Mouse (Mus musculus) forebrain, embryonic 11.5 days (tissue): ENCODE measurements at regions not wholly inside any gene's neighbourhood (a gene's known extent, or its start where the extent isn't known, plus 50 kb on each side); places are given as distances from the start of the nearest gene placed in this dataset.

Experiments
- ATAC-seq: fragments of 200-750 bp; cut with Nextera tagmentation; replicated peaks from 2 replicates; pipeline ENCODE4 v1.8.0; 2017; ENCODE audit warnings: moderate TSS enrichment; ENCODE audit not compliant: low FRiP score
- DNase-seq: peaks from one replicate; pipeline ENCODE4 v3.0.0-alpha.2; 2017; ENCODE audit warnings: low spot score
- H3K27ac ChIP-seq: fragments of 300-500 bp; sonication (generic); 2 replicates; pipeline ENCODE4 v1.5.1; 2014; ENCODE audit warnings: low read depth, low read length
- H3K27me3 ChIP-seq: fragments of 300-500 bp; sonication (generic); 2 replicates; pipeline ENCODE4 v1.6.1; 2014; ENCODE audit warnings: mild to moderate bottlenecking, low read length, mixed read lengths; ENCODE audit not compliant: control insufficient read depth, insufficient read depth
- H3K36me3 ChIP-seq: fragments of 300-500 bp; sonication (generic); 2 replicates; pipeline ENCODE4 v1.6.1; 2014; ENCODE audit warnings: mild to moderate bottlenecking, low read length, moderate library complexity, mixed read lengths; ENCODE audit not compliant: control insufficient read depth, insufficient read depth
- H3K4me1 ChIP-seq: fragments of 300-500 bp; sonication (generic); replicated peaks from 2 replicates; pipeline ENCODE4 v1.6.1; 2014; ENCODE audit warnings: low read length, mixed read lengths; ENCODE audit not compliant: control insufficient read depth, insufficient read depth
- H3K4me2 ChIP-seq: fragments of 300-500 bp; sonication (generic); 2 replicates; pipeline ENCODE4 v1.6.1; 2014; ENCODE audit warnings: low read depth, mild to moderate bottlenecking, low read length, moderate library complexity, mixed read lengths; ENCODE audit not compliant: severe bottlenecking
- H3K4me3 ChIP-seq: fragments of 300-500 bp; sonication (generic); 2 replicates; pipeline ENCODE4 v1.5.1; 2014; ENCODE audit warnings: low read depth, low read length
- H3K9ac ChIP-seq: fragments of 300-500 bp; sonication (generic); 2 replicates; pipeline ENCODE4 v1.6.1; 2014; ENCODE audit warnings: low read length
- H3K9me3 ChIP-seq: fragments of 300-500 bp; sonication (generic); 2 replicates; pipeline ENCODE4 v1.6.1; 2016; ENCODE audit warnings: low read length, mixed read lengths; ENCODE audit not compliant: control insufficient read depth
- WGBS: fragments of 180-500 bp; shearing (Covaris S2); extraction: QIAGEN DNeasy Blood & Tissue Kit; methylation state at CpG from one replicate; pipeline ENCODE4 v1.1.7; 2014; 5-methylcytosine and 5-hydroxymethylcytosine counted together

DNA sequence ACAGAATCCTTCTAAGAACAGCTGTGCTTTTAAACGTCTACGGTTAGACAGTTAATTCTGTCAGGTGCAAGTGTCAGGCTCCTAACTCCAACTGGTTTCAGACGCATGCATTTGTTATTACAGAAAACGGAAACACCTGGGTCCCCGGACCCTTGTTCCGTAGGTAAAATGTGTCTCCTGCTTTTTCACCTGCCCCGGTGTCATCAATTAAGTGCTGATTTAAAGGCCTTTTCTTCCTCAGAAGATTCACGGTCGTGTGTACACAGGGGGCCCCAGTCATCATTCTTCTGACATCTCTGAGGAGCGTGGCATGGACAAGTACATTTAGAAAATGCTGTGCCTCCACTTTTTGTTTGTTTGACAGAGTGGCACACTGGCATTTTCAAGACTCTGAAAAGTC is 435.1 kb downstream of the Rps24 start:
- no peaks in the 10 kb centered on the region for H3K27me3 ChIP-seq
- H3K36me3 ChIP-seq = no peaks in the 10 kb centered on the region
- H3K4me2 ChIP-seq = no peak overlapping the region
- H3K27ac ChIP-seq = no peak overlapping the region
- WGBS = 86% methylated on average over 10 of the region's 10 CpGs
- 0 out of 2 replicates have a peak, but pooled peaks cover 3% of the 10 kb centered on the region for H3K4me1 ChIP-seq
- no peaks in the 10 kb centered on the region for H3K9me3 ChIP-seq
- DNase-seq (no peak), ATAC-seq (no peak)
- H3K4me3 ChIP-seq = no peak overlapping the region
- H3K9ac ChIP-seq = no peak overlapping the region

DNA sequence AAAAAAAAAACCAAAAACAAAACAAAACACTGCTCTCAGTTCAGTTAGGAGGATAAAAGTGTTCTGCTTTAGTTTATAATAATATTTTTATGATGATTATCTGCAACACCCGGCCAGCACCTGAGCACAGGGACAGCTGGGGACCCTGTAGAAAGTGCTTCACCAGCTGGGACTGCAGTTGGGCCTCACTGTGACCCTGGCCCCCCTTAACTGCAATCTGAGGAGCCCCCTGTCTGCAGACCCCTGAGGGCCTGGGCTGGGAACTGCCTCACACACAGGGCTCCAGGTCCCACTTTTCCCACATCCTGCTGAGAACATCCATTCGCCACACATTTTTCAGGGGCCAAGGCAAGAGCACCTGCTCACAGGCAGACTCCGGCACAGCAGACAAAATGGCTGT is 437.6 kb downstream of the Rps24 start:
- Histone ChIP-seq H3K36me3 (no peaks in the 10 kb centered on the region), H3K9me3 (no peaks in the 10 kb centered on the region), H3K9ac (no peak overlapping the region), H3K4me3 (no peak overlapping the region), H3K27me3 (no peaks in the 10 kb centered on the region), H3K4me1 (0 out of 2 replicates have a peak, but pooled peaks cover 3% of the 10 kb centered on the region), H3K4me2 (no peak overlapping the region), H3K27ac (no peak overlapping the region)
- WGBS = 85% methylated on average over 3 of the region's 3 CpGs
- DNase-seq = no peak
- ATAC-seq = no peak

DNA sequence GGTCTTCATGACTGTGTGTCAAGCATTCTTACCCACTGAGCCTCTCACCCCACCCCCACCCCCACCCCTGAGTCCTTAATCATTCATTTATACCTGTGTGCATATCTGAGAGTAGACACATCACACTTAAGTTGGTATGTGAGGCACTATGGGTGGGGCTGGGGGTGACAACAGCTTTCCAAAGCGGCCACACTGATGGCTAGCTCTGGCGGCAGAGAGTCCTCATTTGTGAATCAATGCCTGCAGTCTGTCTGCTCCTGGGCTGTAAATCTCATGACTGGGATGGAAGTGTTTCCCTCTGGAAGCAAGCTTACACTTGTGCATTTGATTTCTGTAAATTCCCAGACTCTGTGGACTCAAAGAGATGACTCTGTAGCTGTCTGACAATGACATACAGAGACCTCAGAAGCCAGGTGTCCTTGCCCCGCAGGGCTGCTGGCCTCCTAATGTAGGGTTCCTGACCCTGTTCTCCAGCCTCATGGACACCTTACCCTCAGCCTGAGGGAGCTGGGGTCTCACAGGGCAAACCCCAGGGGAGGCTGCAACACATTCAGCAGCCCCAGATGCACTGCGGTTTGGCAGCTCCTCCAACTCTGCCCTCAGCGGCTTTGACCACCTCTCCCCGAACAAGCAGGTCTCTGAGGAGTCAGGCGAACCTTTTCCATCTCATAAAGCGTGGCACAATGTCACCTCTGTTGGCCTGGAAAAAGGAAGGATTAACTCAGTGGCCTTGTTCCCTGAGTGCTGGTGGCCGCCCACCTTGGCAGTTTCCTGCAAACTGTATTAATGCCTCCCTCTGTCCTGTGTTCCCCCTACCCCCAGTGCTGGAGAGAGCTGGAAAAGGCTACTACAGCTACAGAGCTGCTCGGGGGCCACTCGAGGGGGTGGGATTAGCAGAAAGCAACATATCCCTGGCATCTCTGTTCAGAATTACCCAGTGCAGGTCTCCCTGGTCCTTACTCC is 439.4 kb downstream of the Rps24 start:
- WGBS = 34% methylated on average over 11 of the region's 11 CpGs
- H3K27me3 ChIP-seq = no peaks in the 10 kb centered on the region
- H3K4me3 ChIP-seq = no peak overlapping the region
- no peaks in the 10 kb centered on the region for H3K36me3 ChIP-seq
- H3K4me2 ChIP-seq = no peak overlapping the region
- no peak for ATAC-seq
- peak overlapping the region; percentile 21; the same call in 1 of the 2 replicates for H3K9ac ChIP-seq
- 0 out of 2 replicates have a peak, but pooled peaks cover 3% of the 10 kb centered on the region for H3K4me1 ChIP-seq
- H3K9me3 ChIP-seq = no peaks in the 10 kb centered on the region
- DNase-seq = no peak
- H3K27ac ChIP-seq = no peak overlapping the region

DNA sequence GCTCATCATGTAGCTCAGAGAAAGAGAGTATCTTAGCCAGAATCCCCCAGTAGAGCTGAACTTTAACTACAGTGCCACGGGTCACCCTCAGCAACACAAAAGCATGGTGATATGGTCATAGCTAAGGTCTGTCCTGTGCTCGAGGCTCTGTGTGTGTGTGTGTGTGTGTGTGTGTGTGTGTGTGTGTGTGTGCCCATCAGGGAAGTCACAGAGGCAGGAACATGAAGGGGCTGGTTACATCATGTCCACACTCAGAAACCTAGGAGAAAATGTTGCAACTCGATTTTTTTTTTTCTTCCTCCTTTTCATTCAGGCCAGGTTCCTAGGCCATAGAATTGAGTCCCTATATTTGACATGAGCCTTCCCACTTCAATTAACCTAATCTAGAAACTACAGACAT is 441.8 kb downstream of the Rps24 start:
- no peak for DNase-seq
- Histone ChIP-seq H3K9ac (no peak overlapping the region), H3K9me3 (no peaks in the 10 kb centered on the region), H3K4me3 (no peak overlapping the region), H3K4me2 (no peak overlapping the region), H3K36me3 (no peaks in the 10 kb centered on the region), H3K4me1 (0 out of 2 replicates have a peak, but pooled peaks cover 3% of the 10 kb centered on the region), H3K27me3 (no peaks in the 10 kb centered on the region), H3K27ac (no peak overlapping the region)
- no peak for ATAC-seq
- WGBS = 90% methylated on average over 3 of the region's 3 CpGs

DNA sequence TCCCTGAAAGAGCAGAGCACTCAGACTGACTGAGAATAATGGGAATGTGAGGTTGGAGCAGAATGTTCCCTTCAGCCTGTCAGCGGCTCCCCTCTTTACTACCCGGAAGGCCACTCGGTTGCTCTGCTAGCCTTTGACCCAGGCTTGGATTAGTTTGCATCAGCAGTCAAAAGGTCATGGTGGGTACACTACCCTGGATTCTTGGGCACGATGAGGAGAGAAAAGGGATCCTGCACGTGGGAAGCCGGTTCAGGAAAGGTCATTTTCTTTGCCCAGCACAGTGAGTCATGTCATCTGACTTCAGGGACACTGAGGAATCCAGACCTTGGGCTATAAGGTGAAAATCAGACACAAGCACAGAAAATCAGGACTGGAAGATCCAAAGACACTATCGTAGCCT is 443.3 kb downstream of the Rps24 start:
- WGBS = 52% methylated on average over 7 of the region's 7 CpGs
- Histone ChIP-seq H3K4me2 (no peak overlapping the region), H3K4me1 (0 out of 2 replicates have a peak, but pooled peaks cover 3% of the 10 kb centered on the region), H3K36me3 (no peaks in the 10 kb centered on the region), H3K4me3 (no peak overlapping the region), H3K27me3 (no peaks in the 10 kb centered on the region), H3K9ac (0 out of 2 replicates have a peak overlapping the region, but pooled peaks have one; percentile 6), H3K27ac (no peak overlapping the region), H3K9me3 (no peaks in the 10 kb centered on the region)
- no peak for ATAC-seq
- DNase-seq = no peak

DNA sequence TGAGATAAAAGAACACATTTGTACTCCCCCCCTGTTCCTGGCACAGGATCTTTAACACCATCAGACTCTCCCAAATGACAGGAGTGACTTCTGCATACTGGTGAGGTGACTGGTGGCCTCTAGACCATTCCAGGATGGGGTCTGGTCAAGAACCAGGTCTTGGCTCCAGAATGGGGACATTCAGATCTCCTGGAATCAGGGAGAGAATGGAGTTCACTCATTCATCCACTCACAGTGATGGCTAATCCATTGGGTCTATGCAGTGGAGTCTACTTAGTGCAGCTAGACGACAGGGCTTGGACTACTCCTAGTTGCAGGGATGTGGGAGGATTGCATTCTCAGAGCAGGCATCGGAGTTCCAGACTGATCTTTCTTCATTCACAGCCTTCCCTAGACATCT is 451.0 kb downstream of the Rps24 start:
- Histone ChIP-seq H3K27ac (no peak overlapping the region), H3K4me2 (no peak overlapping the region), H3K27me3 (no peaks in the 10 kb centered on the region), H3K9me3 (no peaks in the 10 kb centered on the region), H3K4me1 (no peaks in the 10 kb centered on the region), H3K36me3 (no peaks in the 10 kb centered on the region), H3K4me3 (no peak overlapping the region), H3K9ac (no peak overlapping the region)
- no peak for ATAC-seq
- WGBS = 92% methylated on average over 2 of the region's 2 CpGs
- DNase-seq = no peak

DNA sequence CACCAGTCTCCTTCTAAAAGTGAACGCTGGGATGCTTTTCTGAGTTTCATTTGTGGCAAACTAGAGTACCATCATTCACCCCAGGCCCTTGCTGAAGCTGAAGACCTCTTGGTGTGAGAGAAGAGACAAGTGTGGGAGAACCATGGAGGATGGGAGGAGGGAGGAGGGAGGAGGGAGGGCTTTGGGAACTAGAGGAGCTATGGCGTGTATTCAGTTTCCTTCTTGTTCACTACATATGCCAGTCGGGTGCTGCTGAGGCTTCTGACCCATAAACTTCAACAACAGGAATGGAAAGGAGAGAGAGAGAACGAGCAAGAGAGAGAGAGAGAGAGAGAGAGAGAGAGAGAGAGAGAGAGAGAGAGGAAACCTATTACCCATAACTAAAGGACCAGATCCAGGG is 452.1 kb downstream of the Rps24 start:
- Histone ChIP-seq H3K9ac (no peak overlapping the region), H3K9me3 (no peaks in the 10 kb centered on the region), H3K4me1 (no peaks in the 10 kb centered on the region), H3K4me3 (no peak overlapping the region), H3K4me2 (no peak overlapping the region), H3K36me3 (no peaks in the 10 kb centered on the region), H3K27ac (no peak overlapping the region), H3K27me3 (no peaks in the 10 kb centered on the region)
- ATAC-seq (no peak), DNase-seq (no peak)
- 88% methylated on average over 4 of the region's 4 CpGs for WGBS

DNA sequence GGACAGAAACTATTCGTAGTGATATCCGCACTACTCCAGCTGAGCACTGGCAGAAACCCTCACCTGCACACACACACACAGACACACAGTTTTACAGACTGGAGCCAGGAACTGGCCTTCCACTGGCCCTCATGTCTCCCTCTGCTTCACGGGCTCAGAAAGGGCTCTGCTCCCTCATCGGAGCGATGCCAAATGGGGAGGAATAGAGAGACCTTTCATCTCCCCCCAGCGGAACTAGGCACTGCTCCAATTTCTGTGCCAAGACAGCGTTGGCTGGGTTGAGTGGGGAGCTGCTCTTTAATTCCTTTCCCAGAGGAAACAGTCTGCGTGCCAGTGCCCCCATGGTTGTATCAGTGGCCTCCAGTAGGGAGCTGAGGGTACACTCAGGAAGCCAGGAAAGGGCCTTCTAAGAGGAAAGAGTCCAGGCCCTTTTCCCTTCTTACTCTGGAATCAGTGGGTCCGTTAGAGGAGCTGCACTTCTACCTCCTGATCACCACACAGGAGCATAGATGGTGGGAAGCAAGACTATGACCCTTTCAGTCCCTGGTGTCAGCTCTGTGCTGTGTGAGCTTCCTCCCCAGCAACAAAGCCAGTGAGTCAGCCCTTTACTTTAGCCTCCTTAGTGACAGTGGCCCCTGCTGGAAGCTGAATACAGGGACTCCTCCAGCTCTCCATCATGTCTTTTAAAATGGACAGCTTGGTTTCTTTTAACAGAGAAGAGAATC is 452.7 kb downstream of the Rps24 start:
- H3K4me2 ChIP-seq = no peak overlapping the region
- no peak overlapping the region for H3K27ac ChIP-seq
- H3K4me1 ChIP-seq = no peaks in the 10 kb centered on the region
- H3K4me3 ChIP-seq = no peak overlapping the region
- H3K36me3 ChIP-seq = no peaks in the 10 kb centered on the region
- no peak overlapping the region for H3K9ac ChIP-seq
- H3K9me3 ChIP-seq = no peaks in the 10 kb centered on the region
- ATAC-seq (no peak), DNase-seq (no peak)
- WGBS = 79% methylated on average over 9 of the region's 9 CpGs
- no peaks in the 10 kb centered on the region for H3K27me3 ChIP-seq
